Mouse (Mus musculus) stomach, postnatal 0 days (tissue): ENCODE results near the gene Syp.

Source experiments
- CTCF ChIP-seq: IDR thresholded peaks from 2 replicates; pipeline ENCODE4 v1.5.1; 2016; ENCODE audit warnings: antibody characterized with exemption, low read depth, mild to moderate bottlenecking, moderate library complexity
- EP300 ChIP-seq: optimal IDR thresholded peaks from 2 replicates; pipeline ENCODE3; 2016; ENCODE audit warnings: antibody characterized with exemption

DNA sequence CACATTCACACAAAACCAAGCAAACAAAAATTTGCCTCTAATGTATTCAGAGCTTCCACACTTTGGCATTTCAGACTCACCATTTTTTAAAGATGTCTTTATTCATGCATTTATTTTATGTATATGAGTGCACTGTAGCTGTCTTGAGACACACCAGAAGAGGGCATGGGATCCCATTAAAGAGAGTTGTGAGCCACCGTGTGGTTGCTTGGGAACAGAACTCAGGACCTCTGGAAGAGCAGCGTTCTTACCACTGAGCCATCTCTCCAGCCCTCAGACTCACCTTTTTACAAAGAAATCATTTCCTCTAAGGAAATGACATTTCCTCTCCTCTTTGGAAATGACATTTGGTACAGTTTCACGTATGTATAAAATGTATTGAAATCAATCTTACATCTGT lies 40.7 kb downstream of the Syp start:
- peak; percentile 41 for TF ChIP-seq CTCF
- TF ChIP-seq EP300, result no peak
